Mouse (Mus musculus): ENCODE results near the gene Dnph1.

Gene Dnph1

DNA sequence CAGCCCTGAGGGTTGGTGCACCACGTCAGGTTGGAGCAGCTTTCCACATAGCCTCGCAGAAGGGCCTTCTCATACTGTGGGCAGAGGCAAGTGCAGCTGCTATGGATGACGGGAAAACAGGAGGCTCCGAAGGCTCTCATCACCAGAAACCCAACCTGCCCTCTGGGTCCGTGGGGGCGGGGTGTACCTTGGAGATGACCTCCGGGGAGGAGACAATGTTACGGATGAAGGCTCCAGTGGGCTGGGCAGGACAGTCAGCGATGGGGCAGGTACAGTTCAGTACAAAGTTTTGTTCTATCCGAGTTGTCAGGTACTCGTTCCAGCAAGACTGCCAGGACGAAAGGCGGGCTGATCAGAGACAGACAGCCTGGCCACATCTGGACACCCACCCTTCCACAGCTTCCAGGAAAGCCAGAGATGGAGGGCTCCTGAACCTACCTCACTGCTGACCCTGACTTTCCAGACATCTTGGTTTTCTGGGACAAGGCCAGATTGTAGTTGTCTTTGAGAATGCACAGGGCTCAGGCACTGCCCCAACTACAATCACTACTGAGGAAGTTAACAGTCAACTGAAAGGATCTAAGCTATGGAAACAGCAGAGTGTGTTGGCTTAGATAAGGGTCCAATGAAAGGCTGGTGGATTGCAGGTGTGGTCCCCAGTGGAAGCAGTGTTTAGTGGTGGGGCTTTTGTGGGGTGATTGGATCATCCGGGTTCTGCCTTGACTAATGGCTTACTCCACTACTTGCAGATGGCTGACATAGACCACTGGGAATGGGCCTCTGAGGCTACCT lies 7.5 kb downstream of the Dnph1 start:
- no peak for DNase-seq (ENCODE audit: low read depth)

DNA sequence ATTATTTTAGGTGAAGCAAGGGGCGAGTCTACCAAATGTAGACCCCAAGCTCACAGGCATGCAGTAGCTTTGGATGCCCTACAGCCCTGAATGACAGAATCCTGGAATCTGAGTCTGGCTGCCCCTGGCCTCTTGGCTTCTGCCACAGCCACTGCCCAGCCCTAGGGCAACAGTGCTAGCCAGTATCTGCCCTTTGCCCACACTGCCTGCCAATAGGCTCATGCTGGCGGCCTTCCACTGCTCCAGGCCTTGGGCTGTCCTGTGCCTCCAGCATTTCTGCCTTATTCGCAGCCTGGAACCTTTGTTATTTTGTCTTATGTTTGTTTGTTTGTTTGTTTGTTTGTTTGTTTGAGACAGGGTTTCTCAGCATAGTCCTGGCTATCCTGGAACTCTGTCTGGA lies 9.1 kb downstream of the Dnph1 start:
- DNase-seq (ENCODE audit: low read depth): no peak

DNA sequence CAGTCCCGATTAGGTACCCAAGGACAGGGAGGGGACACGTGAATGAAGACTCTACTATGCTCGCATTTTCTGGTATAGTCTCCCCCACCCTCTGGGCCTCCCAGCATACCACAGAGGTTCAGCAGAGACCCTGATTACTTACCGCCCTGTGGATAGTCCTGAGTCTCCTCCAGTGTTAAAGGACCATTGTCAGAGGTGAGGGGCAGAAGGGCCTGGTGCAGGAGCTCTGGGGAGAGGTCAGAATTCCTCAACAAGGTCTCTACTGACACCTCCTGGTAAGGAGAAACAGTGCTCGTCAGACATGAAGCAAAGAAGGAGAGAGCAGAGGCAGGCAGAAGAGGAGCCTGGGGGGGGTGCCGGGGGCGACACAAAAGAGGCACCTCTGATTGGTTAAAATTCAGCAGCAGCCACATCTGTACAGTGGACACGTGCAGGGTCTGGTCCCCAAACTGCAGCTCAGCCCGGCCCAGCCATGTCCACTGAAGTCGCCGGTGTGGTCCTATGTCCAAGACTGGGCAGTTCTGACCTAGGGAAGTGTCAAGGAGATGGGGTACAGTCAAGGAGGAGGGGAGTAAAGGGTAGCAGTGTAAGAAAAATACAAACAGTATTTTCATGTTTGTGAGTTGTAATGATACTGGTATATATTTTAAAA lies 14.7 kb downstream of the Dnph1 start:
- DNase-seq (ENCODE audit: low read depth): no peak

DNA sequence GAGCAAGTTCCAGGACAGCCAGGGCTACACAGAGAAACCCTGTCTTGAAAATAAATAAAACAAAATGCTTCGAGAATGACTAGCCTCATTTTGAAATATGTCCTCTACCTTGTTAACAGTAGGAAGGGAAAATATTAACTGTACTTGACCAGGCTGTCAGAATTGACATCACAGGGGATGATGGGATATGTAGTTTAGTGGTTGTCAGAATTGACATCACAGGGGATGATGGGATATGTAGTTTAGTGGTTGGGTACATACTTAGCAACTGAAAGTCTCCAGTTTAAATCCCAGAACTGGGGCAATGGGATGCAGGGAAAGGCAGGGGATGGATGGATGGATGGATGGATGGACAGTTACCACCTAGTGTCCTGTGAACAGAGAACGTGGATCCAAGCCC lies 16.8 kb downstream of the Dnph1 start:
- no peak for DNase-seq (ENCODE audit: low read depth)

DNA sequence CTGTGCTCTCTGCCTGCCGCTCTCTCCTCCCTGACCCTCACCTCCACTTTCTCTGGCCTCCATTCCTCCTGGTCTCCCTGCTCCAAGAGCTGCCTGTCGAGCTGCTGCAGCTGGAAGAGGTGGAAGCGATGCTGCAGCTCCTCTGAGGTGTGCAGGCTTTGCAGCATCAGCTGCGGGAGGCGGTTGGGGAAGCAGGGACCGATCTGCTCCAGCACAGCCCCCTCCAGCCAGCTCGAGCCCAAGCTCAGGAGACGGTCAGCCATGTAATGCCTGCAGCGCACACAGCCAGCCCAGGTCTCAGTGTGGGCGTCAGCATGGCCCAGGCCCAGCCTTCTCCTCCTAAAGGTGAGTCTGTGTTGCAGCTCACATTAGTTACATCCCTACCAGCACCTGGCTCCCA lies 23.5 kb downstream of the Dnph1 start:
- no peak for DNase-seq (ENCODE audit: low read depth)

DNA sequence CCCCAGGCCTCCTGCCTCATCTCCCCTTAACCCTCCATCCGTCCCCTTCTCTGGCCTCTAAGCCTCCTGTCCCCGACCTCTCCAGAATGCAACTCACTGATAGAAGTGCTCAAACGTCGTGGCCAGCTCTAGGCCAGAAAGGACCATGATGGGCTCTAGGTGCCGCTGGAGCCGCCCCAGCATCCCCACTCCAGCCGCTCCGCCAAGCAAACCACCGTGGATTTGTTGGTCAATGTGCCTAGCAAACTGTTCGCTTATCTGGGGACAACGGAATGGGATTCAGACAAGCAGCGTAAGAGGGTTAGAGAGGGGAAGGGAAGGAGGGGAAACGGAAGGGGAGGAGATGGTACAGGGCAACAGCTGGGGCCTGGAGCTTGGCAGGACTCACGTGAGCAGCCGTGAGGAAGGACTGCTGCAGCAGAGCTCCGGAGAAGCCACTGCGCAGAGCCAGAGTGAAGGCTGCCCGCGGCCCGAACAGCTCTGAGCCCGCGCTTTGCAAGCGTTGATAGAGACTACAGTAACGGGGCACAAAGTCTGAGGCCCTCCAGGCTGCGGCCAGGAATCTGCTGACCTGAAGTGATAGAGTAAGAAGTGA lies 24.0 kb downstream of the Dnph1 start:
- no peak for DNase-seq (ENCODE audit: low read depth)

DNA sequence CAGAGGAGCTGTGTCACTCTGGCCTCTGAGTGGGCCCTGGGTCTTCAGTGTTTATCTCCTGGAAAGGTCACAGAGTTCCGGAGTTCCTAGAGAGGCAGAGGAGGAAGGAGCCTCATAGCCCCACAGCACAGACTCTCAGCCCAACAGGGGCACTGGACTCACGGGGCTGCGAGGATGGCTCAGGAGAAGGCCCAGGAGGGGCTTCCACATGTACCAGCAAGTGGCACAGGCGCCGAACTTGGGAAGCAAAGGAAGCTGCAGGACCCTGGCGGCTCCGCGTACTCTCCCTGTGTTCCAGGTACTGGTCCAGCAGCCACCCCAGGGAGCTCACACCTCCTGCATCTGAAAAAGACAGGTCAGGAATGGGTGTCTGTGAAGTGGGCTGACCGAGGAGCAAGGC lies 24.7 kb downstream of the Dnph1 start:
- no peak for DNase-seq (ENCODE audit: low read depth)

DNA sequence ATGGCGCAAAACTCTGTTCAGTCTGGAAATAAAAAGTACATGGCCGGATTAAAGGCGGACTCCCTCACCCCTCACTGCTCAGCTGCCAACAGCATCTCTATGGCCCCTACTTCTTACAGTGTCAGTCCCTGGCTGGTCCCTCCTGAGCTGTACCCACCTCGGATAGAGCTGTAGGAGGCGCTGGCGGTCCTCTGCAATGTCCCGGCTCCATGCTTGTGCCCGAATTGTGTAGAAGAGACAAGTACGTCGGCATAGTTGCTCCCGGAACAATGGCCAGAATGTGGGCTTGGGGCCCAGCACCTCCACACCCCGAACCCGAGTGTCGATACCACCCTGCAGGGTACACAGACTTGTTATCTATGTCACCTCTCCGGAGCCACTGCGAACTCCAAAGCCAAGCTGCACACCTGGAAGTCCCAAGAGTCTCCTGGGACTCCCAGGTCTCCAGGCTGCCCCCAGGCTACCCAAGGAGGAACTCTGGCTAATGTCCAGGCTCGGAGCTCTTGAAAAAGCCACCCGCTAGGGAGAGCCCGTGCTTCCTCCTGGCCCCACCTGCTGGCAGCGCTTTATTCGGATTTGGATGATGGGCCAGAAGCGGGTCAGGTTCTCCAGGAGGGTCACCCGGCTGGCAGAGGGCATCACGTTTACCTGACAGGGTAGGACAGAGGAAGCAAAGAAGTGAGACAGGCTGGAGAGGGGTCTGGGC lies 25.6 kb downstream of the Dnph1 start:
- DNase-seq (ENCODE audit: low read depth): no peak

DNA sequence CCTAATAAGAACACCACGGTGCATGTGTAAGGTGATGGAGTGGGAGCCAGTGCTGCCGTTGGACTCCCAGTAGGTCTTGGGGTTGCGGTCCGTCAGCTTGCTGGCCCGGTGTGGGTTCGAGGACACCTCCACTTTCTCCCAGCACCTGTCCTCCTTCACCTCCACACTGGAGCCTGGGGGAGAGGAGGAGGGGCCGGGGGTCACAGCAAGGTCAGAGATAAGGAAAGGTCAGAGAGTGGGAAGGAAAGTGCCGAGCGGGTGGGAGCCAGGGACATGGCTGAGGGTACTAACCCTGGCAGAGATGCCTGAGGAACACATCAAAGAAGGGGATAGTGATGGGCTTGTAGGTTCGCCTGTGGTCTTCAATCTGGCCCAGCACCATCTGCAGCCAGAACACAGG lies 28.6 kb downstream of the Dnph1 start:
- DNase-seq (ENCODE audit: low read depth): no peak

DNA sequence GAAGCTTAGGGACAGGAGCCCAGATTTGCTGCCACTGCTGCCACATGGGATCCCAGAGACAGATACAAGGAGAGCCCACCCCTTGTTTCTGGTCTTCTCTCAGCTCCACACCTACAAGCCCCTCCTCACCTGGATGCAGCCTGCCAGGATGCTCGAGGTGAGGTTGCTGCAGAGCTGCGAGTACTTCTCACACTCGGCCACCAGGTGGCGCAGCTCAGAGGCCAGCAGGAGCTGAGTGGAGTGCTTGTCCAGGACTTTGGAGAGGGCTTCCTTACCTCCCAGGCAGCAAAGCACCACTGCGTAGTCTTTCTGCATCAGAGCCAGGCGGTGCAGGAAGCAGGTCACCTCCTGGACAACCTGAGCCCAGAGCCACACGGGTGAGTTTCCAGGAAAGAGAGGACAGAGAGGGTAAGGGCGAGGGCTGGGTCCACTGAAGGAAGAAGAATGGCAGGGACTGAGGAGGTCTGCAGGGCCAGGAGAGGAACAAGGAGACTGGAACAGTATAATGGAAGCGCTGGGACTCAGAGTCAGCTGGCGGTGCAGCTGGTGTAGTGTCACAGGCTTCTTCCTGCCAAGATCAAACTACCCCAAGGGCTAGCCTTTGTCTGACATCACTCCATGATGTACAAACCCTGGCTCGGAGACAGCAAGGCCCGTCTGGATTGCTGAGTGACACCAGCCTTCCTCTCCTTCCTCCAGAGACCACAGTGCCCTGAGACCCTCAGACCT lies 29.2 kb downstream of the Dnph1 start:
- peak; percentile 62 for DNase-seq (ENCODE audit: low read depth)

DNA sequence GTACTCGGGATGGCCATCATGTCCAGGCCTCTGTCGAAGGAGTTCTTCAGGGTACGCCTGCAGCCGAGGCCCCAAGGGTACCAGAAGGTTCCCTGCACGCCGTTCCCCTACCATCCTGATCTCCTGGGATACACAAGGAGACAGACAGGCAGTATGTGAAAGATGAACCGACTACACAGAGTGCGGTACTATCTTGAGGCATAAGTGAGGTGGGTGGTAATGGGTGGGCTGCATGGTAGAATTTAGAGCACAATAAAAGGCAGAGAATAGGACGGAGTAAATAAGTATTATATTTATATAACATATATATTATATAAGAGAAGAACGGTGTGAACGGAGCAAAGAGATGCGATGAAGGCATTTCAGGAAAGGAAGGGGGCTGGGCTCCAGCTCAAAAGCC lies 47.1 kb downstream of the Dnph1 start:
- no peak for DNase-seq (ENCODE audit: low read depth)

DNA sequence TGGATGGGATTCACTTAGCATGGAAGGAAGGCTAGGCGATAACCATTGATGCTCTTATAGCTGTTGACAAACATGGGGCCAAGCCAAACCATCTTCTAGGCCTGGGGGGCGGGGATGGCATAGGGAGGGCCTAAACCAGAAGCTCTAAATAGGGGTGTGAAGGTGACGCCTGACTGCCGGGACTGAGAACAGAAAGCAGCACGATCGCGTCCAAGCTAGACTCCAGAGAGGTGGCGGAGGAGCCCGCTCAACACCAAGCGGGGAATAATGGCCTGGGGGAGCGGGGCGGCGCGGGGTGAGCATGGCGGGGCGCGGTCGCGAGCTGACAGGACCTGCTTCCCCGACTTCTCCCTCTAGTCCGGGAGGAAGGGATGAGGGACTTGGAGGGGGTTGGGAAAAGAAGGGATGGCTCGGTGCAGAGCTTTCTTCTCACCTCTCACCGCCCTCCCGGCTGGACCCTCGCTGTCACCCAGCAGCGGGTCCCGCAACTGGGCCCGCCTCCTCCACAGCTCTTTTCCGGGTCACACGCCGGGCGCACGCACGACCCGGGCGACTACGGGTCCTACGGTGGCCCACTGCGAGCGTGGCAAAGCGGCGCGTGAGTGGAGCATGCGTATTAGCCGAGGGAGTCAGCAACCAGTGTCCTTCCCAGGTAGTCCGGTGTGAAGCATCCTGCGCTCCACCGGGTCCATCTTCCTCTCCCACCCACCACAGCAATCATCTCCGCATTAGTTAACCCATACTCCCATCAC lies 49.5 kb downstream of the Dnph1 start, which contains the start of gene Cul9:
Cul9 (minus strand) TSS at position 576 of the 752 bp plus-strand sequence.
- DNase-seq (ENCODE audit: low read depth): no peak

DNA sequence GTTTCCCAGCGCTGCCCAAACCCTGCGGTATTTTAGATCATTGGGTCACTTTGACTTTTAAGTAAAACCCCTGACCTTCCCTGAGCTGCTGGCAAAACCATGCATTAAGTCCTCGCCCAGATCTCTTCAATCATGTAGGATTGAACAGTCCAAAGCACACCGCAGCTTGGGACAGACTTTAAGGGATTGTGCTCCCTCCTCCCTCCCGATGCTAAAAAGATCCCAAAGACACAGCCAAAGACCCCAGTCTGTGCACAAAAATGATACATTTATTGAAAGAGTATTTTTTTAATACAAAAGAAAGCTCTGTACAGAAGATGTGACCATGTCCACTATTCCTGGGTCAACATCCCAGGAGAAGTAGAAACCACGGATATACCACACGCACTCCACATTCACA lies 50.1 kb downstream of the Dnph1 start:
- DNase-seq (ENCODE audit: low read depth): no peak

DNA sequence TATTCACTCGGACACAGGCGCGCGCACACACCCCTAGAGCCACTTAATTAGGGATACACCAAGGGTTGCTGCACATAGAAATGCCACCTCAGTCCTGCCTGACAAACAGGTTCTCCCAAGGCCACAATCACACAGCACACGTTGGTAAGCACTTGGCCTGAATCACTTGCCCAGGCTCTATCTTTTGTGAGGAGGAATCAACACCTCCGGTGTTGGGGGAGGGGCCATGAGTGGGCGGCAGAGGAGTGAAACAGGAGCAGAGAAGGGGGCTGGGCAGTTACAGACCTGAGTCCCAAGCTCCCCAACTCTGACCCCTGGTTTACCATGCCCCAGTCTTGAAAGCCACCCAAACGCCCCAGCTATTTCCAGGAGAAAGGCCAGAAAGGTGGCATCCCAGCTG lies 50.5 kb downstream of the Dnph1 start:
- no peak for DNase-seq (ENCODE audit: low read depth)

DNA sequence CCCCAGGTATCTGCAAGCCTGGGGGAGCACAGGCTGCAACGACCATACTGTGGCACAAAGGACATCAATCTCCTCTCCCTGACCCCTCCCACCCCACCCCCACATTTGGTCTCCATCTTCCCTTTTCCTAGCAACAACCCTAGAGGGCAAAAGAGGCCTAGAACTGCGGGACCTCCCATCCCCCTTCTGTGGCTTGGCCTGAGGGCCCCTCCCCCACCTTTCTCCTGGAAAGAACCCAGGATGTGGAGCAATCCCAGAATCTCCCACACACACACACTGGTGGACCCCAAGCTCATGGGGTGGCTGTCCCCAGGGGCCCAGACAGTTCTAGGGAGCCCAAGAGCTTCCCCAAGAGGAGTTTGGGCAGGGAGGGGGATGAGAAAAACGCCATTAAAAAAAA lies 51.4 kb downstream of the Dnph1 start:
- DNase-seq (ENCODE audit: low read depth): no peak

DNA sequence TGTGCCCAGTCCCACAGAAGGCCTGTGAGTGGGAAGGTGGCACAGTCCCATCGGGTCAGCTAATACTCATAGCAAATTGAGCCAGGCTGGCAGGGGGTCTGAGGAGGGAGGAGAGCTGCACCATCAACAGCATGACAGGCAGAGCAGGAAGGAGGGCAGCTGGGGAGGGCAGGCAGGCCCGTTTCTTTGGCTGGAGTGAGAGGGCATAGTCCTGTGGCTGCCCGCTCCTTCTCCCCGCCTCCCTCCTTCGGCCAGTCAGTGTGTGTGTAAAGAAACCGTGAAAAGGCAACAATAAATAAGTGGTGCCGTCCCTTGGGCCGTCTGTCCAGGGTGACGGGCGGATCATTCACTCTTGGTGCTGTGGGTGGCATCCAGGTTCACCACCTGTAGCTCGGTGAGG lies 52.2 kb downstream of the Dnph1 start:
- no peak for DNase-seq (ENCODE audit: low read depth)

DNA sequence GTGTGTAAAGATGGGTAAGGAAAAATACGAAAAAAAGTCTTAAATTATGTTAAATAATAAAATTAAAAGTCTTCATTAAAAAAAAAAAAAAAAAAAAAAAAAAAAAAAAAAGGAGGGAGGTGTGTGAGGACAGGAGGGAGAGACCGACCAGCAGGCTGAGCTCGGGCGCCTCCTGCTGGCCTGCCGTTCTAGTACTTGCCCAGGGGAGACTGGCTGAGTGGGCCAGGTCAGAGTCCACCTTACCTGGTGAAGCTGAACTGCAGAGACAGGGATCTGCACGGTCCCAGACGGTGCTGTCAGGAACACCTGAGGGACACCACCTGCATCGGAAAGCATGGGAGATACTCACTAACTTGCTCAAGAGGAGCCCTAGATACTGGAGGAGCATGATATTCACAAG lies 52.7 kb downstream of the Dnph1 start:
- no peak for DNase-seq (ENCODE audit: low read depth)
